Mouse (Mus musculus): Measurements from ENCODE around the gene Cct2. TPM values are rescaled to one million over a fixed set of nuclear protein-coding genes. Genes with fewer than 3 reads are reported as not detected.

Gene Cct2
- total RNA-seq, 2 experiments from 2014 or later, result 160 to 167 TPM

GRCm38 (mm10) chr10:117011047-117011446 is 52.6 kb downstream of the Cct2 start:
- intact Hi-C loops (cut with DNase I), result loop anchor here (5.0 kb wide), 1 partner anchor 59 kb away; the partner anchor contains the start of gene Rab3ip
- DNase-seq (ENCODE audit: low spot score in 2 of 2), result no peak

GRCm38 (mm10) chr10:117009691-117010090 is 53.9 kb downstream of the Cct2 start:
- no peak for DNase-seq (ENCODE audit: low spot score in 2 of 2)
- intact Hi-C loops (cut with DNase I), result loop anchor here (5.0 kb wide), 1 partner anchor 57 kb away; the partner anchor contains the start of gene Rab3ip

- no peak for DNase-seq (ENCODE audit: low spot score in 2 of 2)
- intact Hi-C loops (cut with DNase I), result no loop called here
Observed at GRCm38 (mm10) chr10:117005707-117006464, 57.7 kb downstream of the Cct2 start.

GRCm38 (mm10) chr10:117004695-117005094 is 58.9 kb downstream of the Cct2 start:
- intact Hi-C loops (cut with DNase I), result no loop called here
- DNase-seq (ENCODE audit: low spot score in 2 of 2), result no peak

Other genes starting within 250 kb of the Cct2 start
- gene Myrfl, start 166.9 kb downstream of the Cct2 start, total RNA-seq (2021), result under 1 TPM; 0.14 to 0.21 TPM
- gene Rab3ip, start 113.0 kb downstream of the Cct2 start, total RNA-seq (2021), result 10 to 100 TPM; 45.2 to 50.0 TPM
- not detected for gene Gm10271, start 91.2 kb downstream of the Cct2 start, total RNA-seq (2021)
- gene Best3, start 77.5 kb downstream of the Cct2 start, total RNA-seq (2021), result under 1 TPM; 0.11 to 0.25 TPM
- not detected for gene Lrrc10, start 18.5 kb downstream of the Cct2 start, total RNA-seq (2021)
- gene Frs2, start 84.7 kb upstream of the Cct2 start, total RNA-seq (2021), result 10 to 100 TPM; 31.5 to 36.5 TPM
- gene Yeats4, start 160.7 kb upstream of the Cct2 start, total RNA-seq (2021), result 10 to 100 TPM; 53.5 to 56.4 TPM
- not detected for gene 9530003J23Rik, start 174.9 kb upstream of the Cct2 start, total RNA-seq (2021)
- gene Lyz2, start 218.5 kb upstream of the Cct2 start, total RNA-seq (2021), result 10 to 100 TPM; 10.9 to 11.4 TPM
- 1 to 10 TPM; 1.2 to 1.8 TPM for gene Lyz1, start 229.1 kb upstream of the Cct2 start, total RNA-seq (2021)

Measured in left cerebral cortex, postnatal 25 days (tissue).